Mouse (Mus musculus) myocyte (in vitro differentiated cells): ENCODE measurements around the gene Kif1a. TPM values are rescaled to one million over a fixed set of nuclear protein-coding genes. Genes with fewer than 3 reads are reported as not detected.

Experiments used
- H3K27me3 ChIP-seq: one replicate; pipeline ENCODE4 v1.6.1; 2011; ENCODE audit not compliant: control insufficient read depth, insufficient read depth, insufficient read length
- H3K36me3 ChIP-seq: one replicate; pipeline ENCODE4 v1.6.1; 2011; ENCODE audit not compliant: control insufficient read depth, insufficient read depth
- H3K4me2 ChIP-seq: one replicate; pipeline ENCODE4 v1.6.1; 2011; ENCODE audit warnings: low read depth, control low read depth
- H3K4me3 ChIP-seq: one replicate; pipeline ENCODE4 v1.5.1; 2011; ENCODE audit warnings: mild to moderate bottlenecking, control low read depth, moderate library complexity
- H3K79me2 ChIP-seq: one replicate; pipeline ENCODE4 v1.6.1; 2011; ENCODE audit not compliant: control insufficient read depth, insufficient read depth
- H3ac ChIP-seq: one replicate; pipeline ENCODE4 v1.6.1; 2011; ENCODE audit not compliant: control insufficient read depth, insufficient read length
- CEBPB ChIP-seq: IDR thresholded peaks from 2 replicates; pipeline ENCODE4 v1.6.1; 2011; ENCODE audit warnings: mild to moderate bottlenecking, moderate library complexity; ENCODE audit not compliant: poor library complexity, insufficient read depth, severe bottlenecking
- E2F4 ChIP-seq: IDR thresholded peaks from one replicate; pipeline ENCODE4 v1.6.1; 2011; ENCODE audit warnings: mild to moderate bottlenecking, control low read depth, moderate library complexity; ENCODE audit not compliant: insufficient read depth
- MAX ChIP-seq: IDR thresholded peaks from one replicate; pipeline ENCODE4 v1.6.1; 2011; ENCODE audit warnings: low read depth, mild to moderate bottlenecking, control low read depth
- MYOD1 ChIP-seq, 3 experiments: IDR thresholded peaks; one replicate each; pipeline ENCODE4 v1.6.1; 2011; ENCODE audit warnings: control low read depth in 2 of 3, low read depth in 2 of 3, mild to moderate bottlenecking in 2 of 3, moderate library complexity in 1 of 3; ENCODE audit not compliant: insufficient read length in 2 of 3, control insufficient read depth in 1 of 3
- MYOG ChIP-seq, 3 experiments: IDR thresholded peaks; one replicate each; pipeline ENCODE4 v1.6.1; 2011; ENCODE audit warnings: control low read depth in 2 of 3, low read depth in 2 of 3, mild to moderate bottlenecking in 2 of 3; ENCODE audit not compliant: insufficient read length in 2 of 3, control insufficient read depth in 1 of 3, insufficient read depth in 1 of 3
- POLR2A ChIP-seq: IDR thresholded peaks from one replicate; pipeline ENCODE4 v1.6.1; 2011; ENCODE audit warnings: low read depth, mild to moderate bottlenecking, control low read depth, moderate library complexity; ENCODE audit not compliant: insufficient read length
- POLR2AphosphoS2 ChIP-seq: IDR thresholded peaks from one replicate; pipeline ENCODE4 v1.6.1; 2011; ENCODE audit warnings: low read depth, control low read depth; ENCODE audit not compliant: insufficient read length
- REST ChIP-seq: IDR thresholded peaks from one replicate; pipeline ENCODE4 v1.6.1; 2011; ENCODE audit warnings: mild to moderate bottlenecking, control low read depth, moderate library complexity; ENCODE audit not compliant: insufficient read depth, insufficient read length
- SRF ChIP-seq: IDR thresholded peaks from one replicate; pipeline ENCODE4 v1.6.1; 2011; ENCODE audit warnings: low read depth; ENCODE audit not compliant: control insufficient read depth, insufficient read length
- TCF12 ChIP-seq: IDR thresholded peaks from one replicate; pipeline ENCODE4 v1.6.1; 2011; ENCODE audit warnings: mild to moderate bottlenecking, control low read depth; ENCODE audit not compliant: poor library complexity, insufficient read depth, severe bottlenecking
- TCF3 ChIP-seq: IDR thresholded peaks from one replicate; pipeline ENCODE4 v1.6.1; 2011; ENCODE audit warnings: low read depth, control low read depth; ENCODE audit not compliant: insufficient read length
- USF1 ChIP-seq: IDR thresholded peaks from one replicate; pipeline ENCODE4 v1.6.1; 2011; ENCODE audit warnings: low read depth, mild to moderate bottlenecking, control low read depth, moderate library complexity
- polyA plus RNA-seq: library from polyadenylated mRNA; unstranded; fragments of >200 nt; fragmentation: generic; extraction: Trizol; gene quantifications from one replicate; pipeline ENCODE4 v1.2.1, GENCODE M21; 2012; ENCODE audit warnings: missing spikeins

Gene Kif1a
- polyA plus RNA-seq, 1 experiment: 0.95 TPM

DNA sequence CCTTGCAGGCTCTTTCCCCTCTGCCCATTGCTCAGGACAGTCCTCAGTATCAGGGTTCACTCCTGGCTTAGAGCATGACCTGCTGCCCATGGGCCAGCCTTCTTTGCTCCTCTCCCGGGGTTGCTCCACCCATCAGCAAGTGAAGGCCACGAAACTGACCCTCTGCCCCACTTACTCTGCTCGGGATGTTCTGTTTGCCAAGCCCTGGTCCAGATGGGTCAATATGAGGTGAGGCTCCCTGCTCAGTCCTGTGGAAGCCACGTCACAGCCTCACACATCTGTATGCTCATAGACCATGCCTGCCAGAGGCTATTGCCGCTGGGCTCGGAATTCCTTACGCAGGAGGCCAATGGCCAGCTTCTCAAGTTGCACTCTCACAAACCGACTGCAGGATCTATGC lies 26.5 kb upstream of the Kif1a start:
- Histone ChIP-seq H3K79me2 (no peaks in the 10 kb centered on the region), H3K4me2 (no peak overlapping the region), H3K36me3 (no peaks in the 10 kb centered on the region), H3K27me3 (peaks cover 5% of the 10 kb centered on the region), H3K4me3 (no peak overlapping the region), H3ac (no peak overlapping the region)
- TF ChIP-seq POLR2AphosphoS2: no peak
- TF ChIP-seq SRF: no peak
- TF ChIP-seq MYOG (IDR thresholded peaks at IDR 0.05; ENCODE audit: control insufficient read depth in 1 of 3, insufficient read depth in 1 of 3, insufficient read length in 2 of 3, low read depth in 2 of 3): no peak
- no peak for TF ChIP-seq TCF3
- no peak for TF ChIP-seq CEBPB
- no peak for TF ChIP-seq TCF12
- no peak for TF ChIP-seq MYOD1 (IDR thresholded peaks at IDR 0.05; ENCODE audit: control insufficient read depth in 1 of 3, insufficient read length in 2 of 3, low read depth in 2 of 3)
- TF ChIP-seq POLR2A: no peak
- no peak for TF ChIP-seq USF1
- no peak for TF ChIP-seq MAX
- TF ChIP-seq E2F4: no peak
- no peak for TF ChIP-seq REST

DNA sequence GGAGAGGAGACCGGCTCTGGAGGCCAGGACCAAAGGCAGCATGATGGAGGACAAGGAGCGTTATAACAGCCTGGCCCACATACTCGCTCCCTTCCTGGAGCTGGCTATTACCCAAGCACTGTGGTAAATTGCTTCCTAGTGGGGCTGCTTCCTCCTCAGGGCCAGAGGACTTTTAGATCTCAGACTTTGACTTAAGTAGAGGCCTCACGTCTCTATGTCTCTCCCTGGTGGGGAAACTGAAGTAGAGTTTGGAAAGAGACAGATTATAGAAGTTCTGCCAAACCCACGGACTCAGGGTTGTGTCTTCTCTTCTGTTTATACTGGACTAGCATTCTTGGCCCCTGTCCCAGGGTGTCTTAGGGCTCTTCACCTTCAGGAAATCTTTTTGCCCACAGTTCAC lies 23.5 kb upstream of the Kif1a start:
- Histone ChIP-seq H3K79me2 (no peaks in the 10 kb centered on the region), H3K36me3 (no peaks in the 10 kb centered on the region), H3K4me3 (no peak overlapping the region), H3ac (no peak overlapping the region), H3K27me3 (peaks cover 9% of the 10 kb centered on the region), H3K4me2 (no peak overlapping the region)
- no peak for TF ChIP-seq CEBPB
- no peak for TF ChIP-seq REST
- TF ChIP-seq SRF: no peak
- TF ChIP-seq POLR2AphosphoS2: no peak
- no peak for TF ChIP-seq MAX
- no peak for TF ChIP-seq MYOD1 (IDR thresholded peaks at IDR 0.05; ENCODE audit: control insufficient read depth in 1 of 3, insufficient read length in 2 of 3, low read depth in 2 of 3)
- no peak for TF ChIP-seq USF1
- no peak for TF ChIP-seq POLR2A
- TF ChIP-seq MYOG (IDR thresholded peaks at IDR 0.05; ENCODE audit: control insufficient read depth in 1 of 3, insufficient read depth in 1 of 3, insufficient read length in 2 of 3, low read depth in 2 of 3): no peak
- TF ChIP-seq TCF3: no peak
- no peak for TF ChIP-seq E2F4
- no peak for TF ChIP-seq TCF12

- Histone ChIP-seq H3K4me3 (no peak overlapping the region), H3ac (no peak overlapping the region), H3K79me2 (no peaks in the 10 kb centered on the region), H3K36me3 (no peaks in the 10 kb centered on the region), H3K4me2 (no peak overlapping the region), H3K27me3 (peaks cover 9% of the 10 kb centered on the region)
- no peak for TF ChIP-seq USF1
- TF ChIP-seq CEBPB: no peak
- no peak for TF ChIP-seq POLR2AphosphoS2
Measured at GRCm38 (mm10) chr1:93124066-93124465, 22.3 kb upstream of the Kif1a start.

GRCm38 (mm10) chr1:93123179-93123854 lies 21.6 kb upstream of the Kif1a start:
- H3K27me3 ChIP-seq: peaks cover 15% of the 10 kb centered on the region
- H3K79me2 ChIP-seq: no peaks in the 10 kb centered on the region
- no peak overlapping the region for H3ac ChIP-seq
- no peak overlapping the region for H3K4me2 ChIP-seq
- no peaks in the 10 kb centered on the region for H3K36me3 ChIP-seq
- H3K4me3 ChIP-seq: no peak overlapping the region
- TF ChIP-seq MYOG (IDR thresholded peaks at IDR 0.05; ENCODE audit: control insufficient read depth in 1 of 3, insufficient read depth in 1 of 3, insufficient read length in 2 of 3, low read depth in 2 of 3) (no peak), MAX (no peak), SRF (no peak), TCF3 (no peak), MYOD1 (IDR thresholded peaks at IDR 0.05; ENCODE audit: control insufficient read depth in 1 of 3, insufficient read length in 2 of 3, low read depth in 2 of 3) (no peak), REST (no peak), POLR2AphosphoS2 (no peak), TCF12 (no peak), CEBPB (no peak), POLR2A (no peak), E2F4 (no peak), USF1 (no peak)

GRCm38 (mm10) chr1:93118816-93119215 lies 17.1 kb upstream of the Kif1a start:
- no peak overlapping the region for H3ac ChIP-seq
- no peak overlapping the region for H3K4me2 ChIP-seq
- no peak overlapping the region for H3K4me3 ChIP-seq
- no peaks in the 10 kb centered on the region for H3K36me3 ChIP-seq
- peaks cover 21% of the 10 kb centered on the region for H3K27me3 ChIP-seq
- TF ChIP-seq CEBPB: no peak
- TF ChIP-seq REST: no peak
- no peak for TF ChIP-seq MAX
- no peaks in the 10 kb centered on the region for H3K79me2 ChIP-seq
